Mouse (Mus musculus): Measurements from ENCODE around the gene Ugt1a7c. TPM values are rescaled to one million over a fixed set of nuclear protein-coding genes. Genes with fewer than 3 reads are reported as not detected.
A peak's percentile ranks its signal among the peaks of the same experiment; 100 is the strongest.
"Not testable (repeated sequence)": the region's sequence is repeated elsewhere in the genome, so short reads cannot be mapped to it uniquely, and the experiment has no call there.

The Ugt1a7c gene
- polyA plus RNA-seq, 1 experiment from 2014 or later: 10.7 TPM

GRCm38 (mm10) chr1:88074471-88074870 is 20.4 kb upstream of the Ugt1a7c start:
- H3K9ac ChIP-seq (ENCODE audit: low read depth, low read length): no peak overlapping the region
- H3K4me1 ChIP-seq (replicated peaks; ENCODE audit: insufficient read depth, low read length): no peaks in the 10 kb centered on the region
- no peak for ATAC-seq (replicated peaks; ENCODE audit: low FRiP score, low read depth)
- no peaks in the 10 kb centered on the region for H3K9me3 ChIP-seq (replicated peaks; ENCODE audit: low read length)
- H3K36me3 ChIP-seq (ENCODE audit: insufficient read depth, low read length): no peaks in the 10 kb centered on the region
- H3K27ac ChIP-seq: no peak overlapping the region
- no peak overlapping the region for H3K4me2 ChIP-seq (ENCODE audit: low read length)
- no peak overlapping the region for H3K4me3 ChIP-seq (replicated peaks; ENCODE audit: low read depth, low read length)
- no peak for TF ChIP-seq CTCF (IDR thresholded peaks at IDR 0.05; ENCODE audit: low read depth)
- WGBS: 83% methylated on average over 2 of the region's 2 CpGs
- no peak for DNase-seq (ENCODE audit: low spot score)
- no peaks in the 10 kb centered on the region for H3K27me3 ChIP-seq (ENCODE audit: insufficient read depth, low read length)

GRCm38 (mm10) chr1:88077128-88077527 is 17.7 kb upstream of the Ugt1a7c start:
- Histone ChIP-seq H3K4me2 (ENCODE audit: low read length) (no peak overlapping the region), H3K36me3 (ENCODE audit: insufficient read depth, low read length) (no peaks in the 10 kb centered on the region), H3K4me3 (replicated peaks; ENCODE audit: low read depth, low read length) (no peak overlapping the region), H3K4me1 (replicated peaks; ENCODE audit: insufficient read depth, low read length) (no peaks in the 10 kb centered on the region), H3K9me3 (replicated peaks; ENCODE audit: low read length) (no peaks in the 10 kb centered on the region), H3K27me3 (ENCODE audit: insufficient read depth, low read length) (no peaks in the 10 kb centered on the region), H3K9ac (ENCODE audit: low read depth, low read length) (no peak overlapping the region), H3K27ac (no peak overlapping the region)
- no peak for TF ChIP-seq CTCF (IDR thresholded peaks at IDR 0.05; ENCODE audit: low read depth)
- no peak for ATAC-seq (replicated peaks; ENCODE audit: low FRiP score, low read depth)
- no peak for DNase-seq (ENCODE audit: low spot score)
- WGBS: 80% methylated on average over 1 of the region's 1 CpGs

- WGBS: 87% methylated on average over 1 of the region's 1 CpGs
- Histone ChIP-seq H3K27ac (no peak overlapping the region), H3K9me3 (replicated peaks; ENCODE audit: low read length) (no peaks in the 10 kb centered on the region), H3K36me3 (ENCODE audit: insufficient read depth, low read length) (no peaks in the 10 kb centered on the region), H3K4me1 (replicated peaks; ENCODE audit: insufficient read depth, low read length) (no peaks in the 10 kb centered on the region), H3K4me2 (ENCODE audit: low read length) (no peak overlapping the region), H3K27me3 (ENCODE audit: insufficient read depth, low read length) (no peaks in the 10 kb centered on the region), H3K9ac (ENCODE audit: low read depth, low read length) (no peak overlapping the region), H3K4me3 (replicated peaks; ENCODE audit: low read depth, low read length) (no peak overlapping the region)
- TF ChIP-seq CTCF (IDR thresholded peaks at IDR 0.05; ENCODE audit: low read depth): no peak
- DNase-seq (ENCODE audit: low spot score) (no peak), ATAC-seq (replicated peaks; ENCODE audit: low FRiP score, low read depth) (no peak)
Measured at GRCm38 (mm10) chr1:88081670-88082069, 13.2 kb upstream of the Ugt1a7c start.

- DNase-seq (ENCODE audit: low spot score): no peak
- Histone ChIP-seq H3K9ac (ENCODE audit: low read depth, low read length) (no peak overlapping the region), H3K27ac (no peak overlapping the region), H3K9me3 (replicated peaks; ENCODE audit: low read length) (no peaks in the 10 kb centered on the region), H3K4me2 (ENCODE audit: low read length) (no peak overlapping the region), H3K4me3 (replicated peaks; ENCODE audit: low read depth, low read length) (no peak overlapping the region), H3K36me3 (ENCODE audit: insufficient read depth, low read length) (no peaks in the 10 kb centered on the region), H3K4me1 (replicated peaks; ENCODE audit: insufficient read depth, low read length) (no peaks in the 10 kb centered on the region), H3K27me3 (ENCODE audit: insufficient read depth, low read length) (no peaks in the 10 kb centered on the region)
- 78% methylated on average over 1 of the region's 1 CpGs for WGBS
- TF ChIP-seq CTCF (IDR thresholded peaks at IDR 0.05; ENCODE audit: low read depth): no peak
- no peak for ATAC-seq (replicated peaks; ENCODE audit: low FRiP score, low read depth)
Measured at GRCm38 (mm10) chr1:88086125-88086524, 8.7 kb upstream of the Ugt1a7c start.

- Histone ChIP-seq H3K27me3 (ENCODE audit: insufficient read depth, low read length) (no peaks in the 10 kb centered on the region), H3K9me3 (replicated peaks; ENCODE audit: low read length) (no peaks in the 10 kb centered on the region), H3K4me3 (replicated peaks; ENCODE audit: low read depth, low read length) (no peak within 1 kb of the TSS), H3K9ac (ENCODE audit: low read depth, low read length) (no peak within 1 kb of the TSS), H3K4me2 (ENCODE audit: low read length) (no peak within 1 kb of the TSS), H3K36me3 (ENCODE audit: insufficient read depth, low read length) (no peaks in the 10 kb centered on the region), H3K27ac (no peak within 1 kb of the TSS), H3K4me1 (replicated peaks; ENCODE audit: insufficient read depth, low read length) (no peaks in the 10 kb centered on the region)
- no peak for TF ChIP-seq CTCF (IDR thresholded peaks at IDR 0.05; ENCODE audit: low read depth)
- 60% methylated on average over 3 of the region's 3 CpGs for WGBS
- ATAC-seq (replicated peaks; ENCODE audit: low FRiP score, low read depth) (no peak), DNase-seq (ENCODE audit: low spot score) (no peak)
Measured at GRCm38 (mm10) chr1:88087513-88087912, 7.3 kb upstream of the Ugt1a7c start, which contains the start of gene Ugt1a8. Gene Ugt1a8 (plus strand): TSS chr1:88087813.

- DNase-seq (ENCODE audit: low spot score): no peak
- no peak for ATAC-seq (replicated peaks; ENCODE audit: low FRiP score, low read depth)
- H3K4me1 ChIP-seq (replicated peaks; ENCODE audit: insufficient read depth, low read length): peaks cover 8% of the 10 kb centered on the region
- H3K9me3 ChIP-seq (replicated peaks; ENCODE audit: low read length): no peaks in the 10 kb centered on the region
- no peaks in the 10 kb centered on the region for H3K27me3 ChIP-seq (ENCODE audit: insufficient read depth, low read length)
- no peak overlapping the region for H3K9ac ChIP-seq (ENCODE audit: low read depth, low read length)
- H3K4me2 ChIP-seq (ENCODE audit: low read length): no peak overlapping the region
- no peak overlapping the region for H3K27ac ChIP-seq
- no peak overlapping the region for H3K4me3 ChIP-seq (replicated peaks; ENCODE audit: low read depth, low read length)
- TF ChIP-seq CTCF (IDR thresholded peaks at IDR 0.05; ENCODE audit: low read depth): no peak
- H3K36me3 ChIP-seq (ENCODE audit: insufficient read depth, low read length): no peaks in the 10 kb centered on the region
Measured at GRCm38 (mm10) chr1:88092341-88092740, 2.5 kb upstream of the Ugt1a7c start.

- not testable (repeated sequence) for H3K4me1 ChIP-seq (replicated peaks; ENCODE audit: insufficient read depth, low read length); H3K36me3 ChIP-seq (ENCODE audit: insufficient read depth, low read length); H3K9me3 ChIP-seq (replicated peaks; ENCODE audit: low read length); H3K27me3 ChIP-seq (ENCODE audit: insufficient read depth, low read length); H3K4me3 ChIP-seq (replicated peaks; ENCODE audit: low read depth, low read length); H3K9ac ChIP-seq (ENCODE audit: low read depth, low read length)
- WGBS: 45% methylated on average over 3 of the region's 3 CpGs
- Histone ChIP-seq H3K4me2 (ENCODE audit: low read length) (0 out of 2 replicates have a peak overlapping the region, but pooled peaks have one; percentile 47), H3K27ac (peak overlapping the region; percentile 92; the same call in 1 of the 2 replicates)
- peak; percentile 62 for TF ChIP-seq CTCF (IDR thresholded peaks at IDR 0.05; ENCODE audit: low read depth)
- ATAC-seq (replicated peaks; ENCODE audit: low FRiP score, low read depth): peak; percentile 65
- DNase-seq (ENCODE audit: low spot score): peak; percentile 32
Measured at GRCm38 (mm10) chr1:88094270-88094676, 589 bp upstream of the Ugt1a7c start.

GRCm38 (mm10) chr1:88098546-88098945 is 3.7 kb downstream of the Ugt1a7c start:
- not testable (repeated sequence) for DNase-seq (ENCODE audit: low spot score); H3K4me2 ChIP-seq (ENCODE audit: low read length); H3K27ac ChIP-seq; H3K9me3 ChIP-seq (replicated peaks; ENCODE audit: low read length); H3K4me3 ChIP-seq (replicated peaks; ENCODE audit: low read depth, low read length); H3K4me1 ChIP-seq (replicated peaks; ENCODE audit: insufficient read depth, low read length); H3K9ac ChIP-seq (ENCODE audit: low read depth, low read length); H3K36me3 ChIP-seq (ENCODE audit: insufficient read depth, low read length); ATAC-seq (replicated peaks; ENCODE audit: low FRiP score, low read depth); H3K27me3 ChIP-seq (ENCODE audit: insufficient read depth, low read length)
- WGBS: 83% methylated on average over 3 of the region's 3 CpGs

GRCm38 (mm10) chr1:88099691-88100090 is 4.8 kb downstream of the Ugt1a7c start:
- ATAC-seq (replicated peaks; ENCODE audit: low FRiP score, low read depth): not testable (repeated sequence)

More at GRCm38 (mm10) chr1:88099691-88100090, 4.8 kb downstream of the Ugt1a7c start:
- not testable (repeated sequence) for H3K27ac ChIP-seq; DNase-seq (ENCODE audit: low spot score); H3K9ac ChIP-seq (ENCODE audit: low read depth, low read length); H3K9me3 ChIP-seq (replicated peaks; ENCODE audit: low read length); H3K4me2 ChIP-seq (ENCODE audit: low read length); H3K27me3 ChIP-seq (ENCODE audit: insufficient read depth, low read length); H3K36me3 ChIP-seq (ENCODE audit: insufficient read depth, low read length); H3K4me3 ChIP-seq (replicated peaks; ENCODE audit: low read depth, low read length); H3K4me1 ChIP-seq (replicated peaks; ENCODE audit: insufficient read depth, low read length)
- WGBS: 76% methylated on average over 2 of the region's 2 CpGs

Data from kidney, postnatal 0 days (tissue).